Mouse (Mus musculus) lung, embryonic 14.5 days (tissue): ENCODE data around the gene Cdh13. TPM values are rescaled to one million over a fixed set of nuclear protein-coding genes. Genes with fewer than 3 reads are reported as not detected.

Source experiments
- ATAC-seq: fragments of 200-750 bp; cut with Nextera tagmentation; 2 replicates; pipeline ENCODE4 v1.8.0; 2017; ENCODE audit warnings: mild to moderate bottlenecking, moderate TSS enrichment, moderate library complexity; ENCODE audit not compliant: insufficient read depth
- DNase-seq: peaks from one replicate; pipeline ENCODE4 v3.0.0-alpha.2; 2015
- H3K27ac ChIP-seq: fragments of 300-500 bp; sonication (generic); 2 replicates; pipeline ENCODE4 v1.5.1; 2014; ENCODE audit warnings: low read depth, mild to moderate bottlenecking, moderate library complexity
- H3K27me3 ChIP-seq: fragments of 300-500 bp; sonication (generic); 2 replicates; pipeline ENCODE4 v1.6.1; 2014; ENCODE audit warnings: low read length, control low read depth; ENCODE audit not compliant: insufficient read depth
- H3K36me3 ChIP-seq: fragments of 300-500 bp; sonication (generic); 2 replicates; pipeline ENCODE4 v1.6.1; 2014; ENCODE audit warnings: control low read depth; ENCODE audit not compliant: insufficient read depth
- H3K4me1 ChIP-seq: fragments of 300-500 bp; sonication (generic); 2 replicates; pipeline ENCODE4 v1.6.1; 2014; ENCODE audit warnings: antibody characterized with exemption, control low read depth; ENCODE audit not compliant: insufficient read depth
- H3K4me2 ChIP-seq: fragments of 300-500 bp; sonication (generic); 2 replicates; pipeline ENCODE4 v1.6.1; 2014; ENCODE audit warnings: mild to moderate bottlenecking
- H3K4me3 ChIP-seq: fragments of 300-500 bp; sonication (generic); 2 replicates; pipeline ENCODE4 v1.5.1; 2014; ENCODE audit warnings: low read depth, low read length
- H3K9ac ChIP-seq: fragments of 300-500 bp; sonication (generic); 2 replicates; pipeline ENCODE4 v1.6.1; 2014
- H3K9me3 ChIP-seq: fragments of 300-500 bp; sonication (generic); 2 replicates; pipeline ENCODE4 v1.6.1; 2016; ENCODE audit warnings: low read depth, low read length, control low read depth
- CTCF ChIP-seq: IDR thresholded peaks from 2 replicates; pipeline ENCODE4 v1.5.1; 2016; ENCODE audit warnings: antibody characterized with exemption, low read depth
- WGBS: fragments of 180-500 bp; shearing (Covaris S2); extraction: QIAGEN DNeasy Blood & Tissue Kit; methylation state at CpG from one replicate; pipeline ENCODE4 v1.1.7; 2014; 5-methylcytosine and 5-hydroxymethylcytosine counted together
- polyA plus RNA-seq: library from polyadenylated mRNA; unstranded; fragments of >200 nt; fragmentation: Nextera tagmentation; extraction: Ambion mirVana; gene quantifications from 2 replicates; pipeline ENCODE4 v1.2.1, GENCODE M21; 2014

Gene Cdh13
- polyA plus RNA-seq, 1 experiment from 2014 or later: 1.2 TPM

- peaks cover 4% of the 10 kb centered on the region for H3K4me1 ChIP-seq
- H3K4me2 ChIP-seq: no peak overlapping the region
- peak overlapping the region; percentile 46; the same call in 1 of the 2 replicates for H3K27ac ChIP-seq
- no peak for TF ChIP-seq CTCF
- H3K36me3 ChIP-seq: no peaks in the 10 kb centered on the region
- no peaks in the 10 kb centered on the region for H3K27me3 ChIP-seq
- DNase-seq: peak; percentile 74
- 24% methylated on average over 13 of the region's 13 CpGs for WGBS
- H3K9ac ChIP-seq: no peak overlapping the region
- no peaks in the 10 kb centered on the region for H3K9me3 ChIP-seq
- H3K4me3 ChIP-seq: no peak overlapping the region
- ATAC-seq: peak; percentile 80
Observed at GRCm38 (mm10) chr8:118518030-118518741, 234.7 kb downstream of the Cdh13 start.

- H3K36me3 ChIP-seq: no peaks in the 10 kb centered on the region
- no peaks in the 10 kb centered on the region for H3K27me3 ChIP-seq
- no peak overlapping the region; the same call in 1 of the 2 replicates for H3K27ac ChIP-seq
- no peak for TF ChIP-seq CTCF
- H3K9ac ChIP-seq: no peak overlapping the region
- 28% methylated on average over 3 of the region's 3 CpGs for WGBS
- H3K4me2 ChIP-seq: no peak overlapping the region
- ATAC-seq: no peak
- peaks cover 4% of the 10 kb centered on the region for H3K4me1 ChIP-seq
- DNase-seq: no peak
- no peak overlapping the region for H3K4me3 ChIP-seq
- H3K9me3 ChIP-seq: no peaks in the 10 kb centered on the region
Observed at GRCm38 (mm10) chr8:118518742-118519102, 235.2 kb downstream of the Cdh13 start.

- DNase-seq: no peak
- 76% methylated on average over 1 of the region's 1 CpGs for WGBS
Observed at GRCm38 (mm10) chr8:118523922-118524321, 240.4 kb downstream of the Cdh13 start.

GRCm38 (mm10) chr8:118538816-118539558, 255.5 kb downstream of the Cdh13 start:
- Histone ChIP-seq H3K27ac (no peak overlapping the region), H3K4me3 (no peak overlapping the region), H3K27me3 (no peaks in the 10 kb centered on the region), H3K9ac (no peak overlapping the region), H3K9me3 (no peaks in the 10 kb centered on the region), H3K4me2 (no peak overlapping the region), H3K4me1 (no peaks in the 10 kb centered on the region), H3K36me3 (no peaks in the 10 kb centered on the region)
- WGBS: 70% methylated on average over 8 of the region's 8 CpGs
- no peak for TF ChIP-seq CTCF
- DNase-seq (no peak), ATAC-seq (no peak)

More at GRCm38 (mm10) chr8:118523922-118524321, 240.4 kb downstream of the Cdh13 start:
- H3K36me3 ChIP-seq: no peaks in the 10 kb centered on the region
- no peak for ATAC-seq
- H3K27ac ChIP-seq: no peak overlapping the region
- no peak overlapping the region for H3K4me2 ChIP-seq
- H3K9ac ChIP-seq: no peak overlapping the region
- H3K27me3 ChIP-seq: no peaks in the 10 kb centered on the region
- H3K9me3 ChIP-seq: no peaks in the 10 kb centered on the region
- H3K4me3 ChIP-seq: no peak overlapping the region
- TF ChIP-seq CTCF: no peak
- no peaks in the 10 kb centered on the region for H3K4me1 ChIP-seq

GRCm38 (mm10) chr8:118539559-118539819, 256.0 kb downstream of the Cdh13 start:
- H3K9me3 ChIP-seq: no peaks in the 10 kb centered on the region
- H3K4me1 ChIP-seq: no peaks in the 10 kb centered on the region
- H3K27ac ChIP-seq: no peak overlapping the region
- 36% methylated on average over 5 of the region's 5 CpGs for whole genome bisulfite sequencing
- H3K4me3 ChIP-seq: no peak overlapping the region
- TF ChIP-seq CTCF: no peak
- ATAC-seq (no peak), DNase-seq (no peak)
- H3K9ac ChIP-seq: no peak overlapping the region
- H3K4me2 ChIP-seq: no peak overlapping the region
- no peaks in the 10 kb centered on the region for H3K36me3 ChIP-seq
- no peaks in the 10 kb centered on the region for H3K27me3 ChIP-seq

GRCm38 (mm10) chr8:118539941-118540340, 256.4 kb downstream of the Cdh13 start:
- no peak for DNase-seq
- no peak overlapping the region for H3K4me2 ChIP-seq
- ATAC-seq: no peak
- no peak for TF ChIP-seq CTCF
- H3K27ac ChIP-seq: no peak overlapping the region
- no peaks in the 10 kb centered on the region for H3K36me3 ChIP-seq
- no peak overlapping the region for H3K9ac ChIP-seq
- 86% methylated on average over 4 of the region's 4 CpGs for WGBS
- H3K4me3 ChIP-seq: no peak overlapping the region
- no peaks in the 10 kb centered on the region for H3K27me3 ChIP-seq
- no peaks in the 10 kb centered on the region for H3K9me3 ChIP-seq
- no peaks in the 10 kb centered on the region for H3K4me1 ChIP-seq

- no peak for ATAC-seq
- no peaks in the 10 kb centered on the region for H3K36me3 ChIP-seq
- H3K4me1 ChIP-seq: no peaks in the 10 kb centered on the region
- WGBS: 79% methylated on average over 14 of the region's 14 CpGs
- no peaks in the 10 kb centered on the region for H3K9me3 ChIP-seq
- TF ChIP-seq CTCF: no peak
- no peak overlapping the region for H3K27ac ChIP-seq
- no peak overlapping the region for H3K4me3 ChIP-seq
- no peak overlapping the region for H3K4me2 ChIP-seq
- no peaks in the 10 kb centered on the region for H3K27me3 ChIP-seq
- no peak for DNase-seq
- no peak overlapping the region for H3K9ac ChIP-seq
Observed at GRCm38 (mm10) chr8:118552397-118552796, 268.9 kb downstream of the Cdh13 start.
